Mouse (Mus musculus) left cerebral cortex, postnatal 10 days (tissue): ENCODE results near the gene H2-T23. TPM values are rescaled to one million over a fixed set of nuclear protein-coding genes. Genes with fewer than 3 reads are reported as not detected.
"Not testable (repeated sequence)": the region's sequence is repeated elsewhere in the genome, so short reads cannot be mapped to it uniquely, and the experiment has no call there.

Experiments used
- DNase-seq, 2 experiments: peaks; one replicate each; pipeline ENCODE4 v3.0.0; 2021 to 2022; ENCODE audit warnings: low spot score in 2 of 2, mixed read lengths in 1 of 2; ENCODE audit errors: extremely low spot score in 1 of 2
- intact Hi-C: fragments of 180-260 bp; cut with DNase I; formaldehyde crosslinking; loops from one replicate; pipeline ENCODE4 v1.15.1; 2025
- total RNA-seq, 2 experiments: library from RNA; stranded (reverse); gene quantifications; 2 replicates each; pipeline ENCODE4 v1.2.3; 2021

Gene H2-T23
- total RNA-seq, 2 experiments from 2014 or later, result 2.3 to 2.7 TPM

GRCm38 (mm10) chr17:36025901-36026300 lies 6.8 kb downstream of the H2-T23 start:
- intact Hi-C loops, result no loop called here
- DNase-seq, result no peak

GRCm38 (mm10) chr17:36025197-36025596 lies 7.5 kb downstream of the H2-T23 start:
- DNase-seq, result no peak
- intact Hi-C loops, result no loop called here

- no peak for DNase-seq
- intact Hi-C loops, result no loop called here
These were observed 8.7 kb downstream of the H2-T23 start for GRCm38 (mm10) chr17:36023710-36024654.

GRCm38 (mm10) chr17:36022922-36023321 lies 9.7 kb downstream of the H2-T23 start:
- intact Hi-C loops, result no loop called here
- no peak for DNase-seq

GRCm38 (mm10) chr17:36022098-36022497 lies 10.6 kb downstream of the H2-T23 start:
- no peak for DNase-seq
- intact Hi-C loops, result no loop called here

GRCm38 (mm10) chr17:36021309-36021708 lies 11.3 kb downstream of the H2-T23 start:
- intact Hi-C loops, result no loop called here
- no peak for DNase-seq

- intact Hi-C loops, result no loop called here
- peak in 1 of 2 experiments; percentile 83 for DNase-seq
These were observed 12.2 kb downstream of the H2-T23 start, which contains the start of gene H2-T24 for GRCm38 (mm10) chr17:36020191-36021073. H2-T24 (minus strand) TSS chr17:36020560.

- DNase-seq, result no peak
- intact Hi-C loops, result no loop called here
These were observed 13.1 kb downstream of the H2-T23 start for GRCm38 (mm10) chr17:36019519-36019918.

- intact Hi-C loops, result no loop called here
- no peak for DNase-seq
These were observed 13.7 kb downstream of the H2-T23 start for GRCm38 (mm10) chr17:36018979-36019378.

GRCm38 (mm10) chr17:36017046-36017445 lies 15.6 kb downstream of the H2-T23 start:
- DNase-seq, result no peak
- intact Hi-C loops, result no loop called here

GRCm38 (mm10) chr17:36014977-36015376 lies 17.7 kb downstream of the H2-T23 start:
- no peak for DNase-seq
- intact Hi-C loops, result no loop called here

GRCm38 (mm10) chr17:36004409-36004808 lies 28.2 kb downstream of the H2-T23 start:
- intact Hi-C loops, DNase-seq: not testable (repeated sequence)

- DNase-seq, result no peak
- intact Hi-C loops, result no loop called here
These were observed 29.3 kb downstream of the H2-T23 start for GRCm38 (mm10) chr17:36003331-36003730.

GRCm38 (mm10) chr17:36001966-36002365 lies 30.7 kb downstream of the H2-T23 start:
- intact Hi-C loops, result no loop called here
- no peak for DNase-seq

GRCm38 (mm10) chr17:36001121-36001897 lies 31.3 kb downstream of the H2-T23 start:
- intact Hi-C loops, result no loop called here
- no peak for DNase-seq

GRCm38 (mm10) chr17:36000349-36000748 lies 32.3 kb downstream of the H2-T23 start:
- intact Hi-C loops, result no loop called here

GRCm38 (mm10) chr17:35999356-35999755 lies 33.3 kb downstream of the H2-T23 start:
- intact Hi-C loops, result loop anchor here (5.0 to 10.0 kb wide), 3 partner anchors 45 to 193 kb away; partner anchors contain the start of genes Gm6034, H2-T22 and H2-T3
- no peak for DNase-seq

More at GRCm38 (mm10) chr17:36000349-36000748, 32.3 kb downstream of the H2-T23 start:
- no peak for DNase-seq

GRCm38 (mm10) chr17:35998545-35999305 lies 33.9 kb downstream of the H2-T23 start:
- intact Hi-C loops, result loop anchor here (5.0 to 10.0 kb wide), 3 partner anchors 46 to 194 kb away; partner anchors contain the start of genes Gm6034, H2-T22 and H2-T3
- no peak for DNase-seq
